Mouse (Mus musculus) liver, postnatal 0 days (tissue): Measurements from ENCODE around the gene Ptpre. TPM values are rescaled to one million over a fixed set of nuclear protein-coding genes. Genes with fewer than 3 reads are reported as not detected.
"Not testable (repeated sequence)": the region's sequence is repeated elsewhere in the genome, so short reads cannot be mapped to it uniquely, and the experiment has no call there.

Experiments used
- ATAC-seq: fragments of 200-750 bp; cut with Nextera tagmentation; 2 replicates; pipeline ENCODE4 v1.8.0; 2017; ENCODE audit warnings: mild to moderate bottlenecking, moderate library complexity
- DNase-seq: peaks from one replicate; pipeline ENCODE4 v3.0.0-alpha.2; 2016
- H3K27ac ChIP-seq: fragments of 300-500 bp; sonication (generic); 2 replicates; pipeline ENCODE4 v1.5.1; 2014; ENCODE audit warnings: antibody characterized with exemption, moderate library complexity, mild to moderate bottlenecking, low read depth
- H3K27me3 ChIP-seq: fragments of 300-500 bp; sonication (generic); 2 replicates; pipeline ENCODE4 v1.6.1; 2014; ENCODE audit warnings: low read length, control low read depth, mixed read lengths; ENCODE audit not compliant: insufficient read depth
- H3K36me3 ChIP-seq: fragments of 300-500 bp; sonication (generic); replicated peaks from 2 replicates; pipeline ENCODE4 v1.6.1; 2014; ENCODE audit warnings: mild to moderate bottlenecking, control low read depth, low read length, moderate library complexity, mixed read lengths; ENCODE audit not compliant: insufficient read depth
- H3K4me1 ChIP-seq: fragments of 300-500 bp; sonication (generic); 2 replicates; pipeline ENCODE4 v1.6.1; 2014; ENCODE audit warnings: antibody characterized with exemption, mild to moderate bottlenecking, control low read depth; ENCODE audit not compliant: insufficient read depth
- H3K4me2 ChIP-seq: fragments of 300-500 bp; sonication (generic); 2 replicates; pipeline ENCODE4 v1.6.1; 2014; ENCODE audit warnings: low read depth, mild to moderate bottlenecking, low read length, moderate library complexity, mixed read lengths
- H3K4me3 ChIP-seq: fragments of 300-500 bp; sonication (generic); 2 replicates; pipeline ENCODE4 v1.5.1; 2014; ENCODE audit warnings: low read depth, low read length
- H3K9ac ChIP-seq: fragments of 300-500 bp; sonication (generic); replicated peaks from 2 replicates; pipeline ENCODE4 v1.6.1; 2014; ENCODE audit warnings: mild to moderate bottlenecking, moderate library complexity
- H3K9me3 ChIP-seq: fragments of 300-500 bp; sonication (generic); 2 replicates; pipeline ENCODE4 v1.6.1; 2016; ENCODE audit warnings: mild to moderate bottlenecking, control low read depth, low read length, mixed read lengths
- CTCF ChIP-seq: sonication (generic); IDR thresholded peaks from 2 replicates; pipeline ENCODE4 v1.5.1; 2016; ENCODE audit warnings: antibody characterized with exemption, low read depth
- EP300 ChIP-seq: IDR thresholded peaks from 2 replicates; pipeline ENCODE4 v1.6.1; 2016; ENCODE audit warnings: antibody characterized with exemption, low read depth, mild to moderate bottlenecking
- WGBS: fragments of 180-500 bp; shearing (Covaris S2); extraction: QIAGEN DNeasy Blood & Tissue Kit; methylation state at CpG from one replicate; pipeline ENCODE4 v1.1.7; 2014; ENCODE audit not compliant: insufficient replicate concordance; 5-methylcytosine and 5-hydroxymethylcytosine counted together
- polyA plus RNA-seq: library from polyadenylated mRNA; unstranded; fragments of >200 nt; fragmentation: Nextera tagmentation; extraction: Ambion mirVana; gene quantifications from 2 replicates; pipeline ENCODE4 v1.2.1, GENCODE M21; 2015

Gene Ptpre
- polyA plus RNA-seq, 1 experiment from 2014 or later = 3.9 TPM

DNA sequence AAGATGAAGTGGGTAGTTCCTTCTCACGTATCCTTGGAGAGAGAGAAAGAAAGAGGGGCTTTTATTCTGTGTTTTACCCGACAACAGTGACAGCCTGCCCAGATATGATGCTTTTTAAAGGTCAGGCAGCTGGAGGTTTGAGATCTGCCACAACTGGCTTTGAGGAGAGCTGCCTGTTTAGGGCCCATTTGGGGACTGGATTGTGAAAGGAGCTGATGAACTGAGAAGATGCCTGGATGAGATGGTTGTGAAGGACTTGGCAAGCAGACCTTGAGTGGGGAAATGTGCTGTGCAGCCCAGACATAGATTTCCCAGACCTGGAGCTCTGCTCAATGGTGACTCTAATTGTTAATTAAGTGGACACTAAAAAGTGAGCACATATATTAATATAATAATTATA lies 31.3 kb downstream of the Ptpre start:
- H3K4me3 ChIP-seq = no peak overlapping the region
- no peak overlapping the region for H3K27ac ChIP-seq
- WGBS = 68% methylated on average over 2 of the region's 2 CpGs
- TF ChIP-seq EP300 (no peak), CTCF (no peak)
- no peaks in the 10 kb centered on the region for H3K36me3 ChIP-seq
- ATAC-seq = no peak
- H3K4me2 ChIP-seq = no peak overlapping the region
- H3K4me1 ChIP-seq = no peaks in the 10 kb centered on the region
- no peak overlapping the region for H3K9ac ChIP-seq
- no peaks in the 10 kb centered on the region for H3K27me3 ChIP-seq
- DNase-seq = no peak
- H3K9me3 ChIP-seq = no peaks in the 10 kb centered on the region

DNA sequence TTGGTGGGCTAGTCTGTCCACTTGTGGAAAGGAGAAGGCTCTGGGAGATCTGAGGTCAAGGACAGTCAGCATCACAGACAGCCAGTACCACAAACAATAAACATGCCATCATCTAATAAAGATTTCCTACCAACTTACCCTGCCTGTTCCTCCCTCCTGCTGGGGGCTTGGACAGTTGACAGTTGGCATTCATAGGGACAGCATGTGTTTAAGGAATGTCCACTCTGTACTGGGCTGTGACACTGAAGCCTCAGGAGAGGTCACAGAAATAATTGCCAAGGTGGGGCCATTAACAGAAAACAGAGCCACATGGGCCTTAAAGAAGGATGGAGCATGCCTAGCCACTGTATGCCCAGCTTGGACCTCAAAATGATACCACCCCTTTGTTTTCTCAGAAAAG lies 34.1 kb downstream of the Ptpre start:
- no peak overlapping the region for H3K27ac ChIP-seq
- H3K27me3 ChIP-seq = no peaks in the 10 kb centered on the region
- ATAC-seq (no peak), DNase-seq (no peak)
- no peaks in the 10 kb centered on the region for H3K4me1 ChIP-seq
- no peaks in the 10 kb centered on the region for H3K9me3 ChIP-seq
- H3K36me3 ChIP-seq = no peaks in the 10 kb centered on the region
- no peak overlapping the region for H3K9ac ChIP-seq
- H3K4me2 ChIP-seq = no peak overlapping the region
- no peak for TF ChIP-seq CTCF
- no peak for TF ChIP-seq EP300
- no peak overlapping the region for H3K4me3 ChIP-seq

DNA sequence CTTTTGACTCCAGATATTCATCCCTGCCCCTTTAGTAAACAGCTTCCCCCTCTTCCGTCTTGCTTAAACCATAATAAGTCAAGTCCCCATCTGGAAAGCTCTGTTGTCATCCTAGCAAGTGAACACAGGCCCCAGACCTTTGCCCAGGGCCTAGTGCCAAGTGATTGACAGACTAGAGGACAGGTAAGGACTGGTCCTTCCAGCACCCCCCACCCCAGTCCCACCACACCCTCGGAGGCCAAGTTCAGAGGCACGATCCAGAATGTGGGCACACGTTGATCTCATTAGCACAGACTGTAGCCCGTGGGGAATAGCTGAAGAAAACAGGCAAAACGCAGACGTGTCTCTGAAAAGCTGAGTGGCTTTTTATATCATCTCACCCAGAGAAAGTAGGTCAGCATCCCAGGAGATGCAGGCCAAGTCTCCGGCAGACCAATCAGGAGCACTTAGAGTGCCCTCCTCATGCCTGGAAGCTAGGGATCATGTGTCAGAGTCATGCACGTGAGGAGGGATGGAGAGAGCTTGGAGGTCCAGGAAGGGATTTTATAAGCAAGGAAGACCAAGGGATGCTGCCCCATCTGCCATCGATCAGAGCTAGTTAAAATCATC lies 34.8 kb downstream of the Ptpre start:
- Histone ChIP-seq H3K4me3 (no peak overlapping the region), H3K27ac (no peak overlapping the region), H3K36me3 (no peaks in the 10 kb centered on the region), H3K9ac (no peak overlapping the region), H3K4me2 (no peak overlapping the region), H3K27me3 (no peaks in the 10 kb centered on the region), H3K4me1 (no peaks in the 10 kb centered on the region), H3K9me3 (no peaks in the 10 kb centered on the region)
- DNase-seq (no peak), ATAC-seq (no peak)
- WGBS = 77% methylated on average over 10 of the region's 10 CpGs
- TF ChIP-seq CTCF = no peak
- no peak for TF ChIP-seq EP300

DNA sequence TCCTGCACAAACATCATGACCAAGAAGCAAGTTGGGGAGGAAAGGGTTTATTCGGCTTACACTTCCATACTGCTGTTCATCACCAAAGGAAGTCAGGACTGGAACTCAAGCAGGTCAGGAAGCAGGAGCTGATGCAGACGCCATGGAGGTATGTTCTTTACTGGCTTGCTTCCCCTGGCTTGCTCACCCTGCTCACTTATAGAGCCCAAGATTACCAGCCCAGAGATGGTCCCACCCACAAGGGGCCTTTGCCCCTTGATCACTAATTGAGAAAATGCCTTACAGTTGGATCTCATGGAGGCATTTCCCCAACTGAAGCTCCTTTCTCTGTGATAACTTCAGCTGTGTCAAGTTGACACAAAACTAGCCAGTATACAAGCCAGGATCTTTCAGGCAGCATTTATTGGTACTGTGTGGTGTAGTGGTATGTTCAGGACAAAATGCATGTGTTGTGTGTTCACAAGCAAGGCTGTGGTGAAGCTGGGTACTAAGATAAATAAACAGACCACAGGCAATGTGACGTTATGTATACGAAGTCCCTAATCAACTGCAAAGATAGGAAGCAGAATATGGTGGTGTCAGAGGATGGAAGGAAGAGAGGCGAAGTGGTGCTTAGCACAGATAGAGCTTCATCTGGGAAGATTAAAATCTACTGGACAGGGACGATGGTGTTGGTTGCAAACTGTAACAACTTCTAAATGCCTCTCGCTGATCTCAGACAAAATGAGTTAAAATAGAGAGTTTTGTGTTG lies 38.2 kb downstream of the Ptpre start:
- H3K36me3 ChIP-seq, H3K9ac ChIP-seq, H3K4me3 ChIP-seq, H3K27me3 ChIP-seq, H3K4me1 ChIP-seq, H3K4me2 ChIP-seq, H3K27ac ChIP-seq, DNase-seq, H3K9me3 ChIP-seq: not testable (repeated sequence)
- WGBS = 52% methylated on average over 7 of the region's 7 CpGs
- peak; percentile 78 for TF ChIP-seq EP300
- ATAC-seq = peak; percentile 79

DNA sequence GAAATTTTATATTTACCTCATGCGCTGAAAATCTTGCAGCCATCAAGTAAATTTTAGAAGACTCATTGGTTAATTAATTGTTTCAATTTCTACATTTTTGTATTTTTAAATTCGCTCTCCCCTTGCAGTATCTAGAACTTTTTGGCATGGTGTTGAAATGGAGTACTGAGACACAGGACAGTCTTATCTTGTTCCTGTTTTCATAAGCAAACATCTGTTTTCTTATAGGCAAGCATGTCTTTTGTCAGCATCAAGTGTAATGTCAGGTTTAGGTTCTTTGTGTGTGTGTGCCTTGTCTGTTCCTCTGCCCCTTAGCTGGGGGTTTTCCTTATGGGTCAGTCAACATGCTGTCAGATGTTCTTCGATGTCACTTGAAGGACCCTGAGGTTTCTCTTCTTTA lies 39.0 kb downstream of the Ptpre start:
- H3K4me1 ChIP-seq = peaks cover 5% of the 10 kb centered on the region
- H3K9ac ChIP-seq = no peak overlapping the region
- DNase-seq = no peak
- H3K36me3 ChIP-seq = no peaks in the 10 kb centered on the region
- H3K9me3 ChIP-seq = no peaks in the 10 kb centered on the region
- no peak overlapping the region for H3K4me2 ChIP-seq
- no peaks in the 10 kb centered on the region for H3K27me3 ChIP-seq
- H3K4me3 ChIP-seq = no peak overlapping the region
- TF ChIP-seq EP300 (no peak), CTCF (no peak)
- no peak overlapping the region for H3K27ac ChIP-seq
- ATAC-seq = no peak
- 67% methylated on average over 3 of the region's 3 CpGs for WGBS

DNA sequence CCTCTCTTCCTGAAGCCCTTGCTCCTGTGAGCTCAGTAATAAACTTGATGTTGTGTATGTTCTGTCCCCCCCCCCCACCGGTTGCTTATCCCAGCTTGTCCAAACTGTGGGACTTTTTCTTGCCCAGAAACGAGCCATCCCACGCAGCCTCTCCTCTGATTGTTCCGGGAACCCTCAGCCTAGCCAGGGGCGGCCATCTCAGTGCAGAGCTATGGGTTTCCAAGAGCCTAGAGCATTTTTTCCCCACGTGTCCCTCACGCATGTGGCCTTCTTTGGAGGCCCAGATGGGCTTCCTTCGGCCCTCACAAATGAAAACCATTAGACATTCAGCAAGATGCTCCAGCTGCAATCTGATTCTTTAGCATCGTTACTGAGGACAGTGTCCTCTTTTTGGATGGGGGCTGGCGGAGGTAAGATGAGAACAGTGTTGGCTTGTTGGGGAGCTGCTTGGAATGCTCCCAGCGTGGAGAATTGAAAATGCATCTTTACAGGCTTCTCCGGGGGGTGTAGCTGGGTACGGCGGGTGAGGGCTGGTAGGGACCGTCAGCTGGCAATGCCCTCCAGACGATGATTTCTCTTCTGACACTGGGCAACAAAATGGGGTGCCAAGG lies 41.5 kb downstream of the Ptpre start:
- H3K27ac ChIP-seq = no peak overlapping the region
- ATAC-seq (no peak), DNase-seq (no peak)
- H3K4me3 ChIP-seq = no peak overlapping the region
- no peak overlapping the region for H3K4me2 ChIP-seq
- no peaks in the 10 kb centered on the region for H3K27me3 ChIP-seq
- peaks cover 12% of the 10 kb centered on the region for H3K4me1 ChIP-seq
- no peaks in the 10 kb centered on the region for H3K36me3 ChIP-seq
- no peak overlapping the region for H3K9ac ChIP-seq
- H3K9me3 ChIP-seq = no peaks in the 10 kb centered on the region
- TF ChIP-seq EP300 = no peak
- 79% methylated on average over 16 of the region's 16 CpGs for WGBS
